Mouse (Mus musculus) lung, postnatal 0 days (tissue): ENCODE measurements around the gene Mad2l2. TPM values are rescaled to one million over a fixed set of nuclear protein-coding genes. Genes with fewer than 3 reads are reported as not detected.

Experiments
- ATAC-seq: fragments of 200-750 bp; cut with Nextera tagmentation; 2 replicates; pipeline ENCODE4 v1.8.0; 2017; ENCODE audit warnings: moderate library complexity
- DNase-seq: peaks from one replicate; pipeline ENCODE4 v3.0.0-alpha.2; 2016; ENCODE audit warnings: low spot score
- H3K27ac ChIP-seq: fragments of 300-500 bp; sonication (generic); 2 replicates; pipeline ENCODE4 v1.5.1; 2014; ENCODE audit warnings: antibody characterized with exemption, mild to moderate bottlenecking, low read length, mixed read lengths
- H3K27me3 ChIP-seq: fragments of 300-500 bp; sonication (generic); replicated peaks from 2 replicates; pipeline ENCODE4 v1.6.1; 2014; ENCODE audit warnings: low read length, mixed read lengths; ENCODE audit not compliant: insufficient read depth
- H3K36me3 ChIP-seq: fragments of 300-500 bp; sonication (generic); 2 replicates; pipeline ENCODE4 v1.6.1; 2014; ENCODE audit warnings: low read length, mixed read lengths; ENCODE audit not compliant: insufficient read depth
- H3K4me1 ChIP-seq: fragments of 300-500 bp; sonication (generic); 2 replicates; pipeline ENCODE4 v1.6.1; 2014; ENCODE audit warnings: antibody characterized with exemption, low read depth, low read length, mixed read lengths; ENCODE audit not compliant: insufficient read depth
- H3K4me2 ChIP-seq: fragments of 300-500 bp; sonication (generic); replicated peaks from 2 replicates; pipeline ENCODE4 v1.6.1; 2014; ENCODE audit warnings: low read depth, mild to moderate bottlenecking, low read length, moderate library complexity, mixed read lengths
- H3K4me3 ChIP-seq: fragments of 300-500 bp; sonication (generic); 2 replicates; pipeline ENCODE4 v1.5.1; 2014; ENCODE audit warnings: low read depth, low read length
- H3K9ac ChIP-seq: fragments of 300-500 bp; sonication (generic); replicated peaks from 2 replicates; pipeline ENCODE4 v1.6.1; 2014; ENCODE audit warnings: low read depth, mild to moderate bottlenecking
- H3K9me3 ChIP-seq: fragments of 300-500 bp; sonication (generic); 2 replicates; pipeline ENCODE4 v1.6.1; 2016; ENCODE audit warnings: low read length, mixed read lengths
- CTCF ChIP-seq: IDR thresholded peaks from 2 replicates; pipeline ENCODE4 v1.5.1; 2016; ENCODE audit warnings: antibody characterized with exemption, mild to moderate bottlenecking
- EP300 ChIP-seq: IDR thresholded peaks from 2 replicates; pipeline ENCODE4 v1.6.1; 2016; ENCODE audit warnings: antibody characterized with exemption, mild to moderate bottlenecking, control low read depth
- WGBS: fragments of 180-500 bp; shearing (Covaris S2); extraction: QIAGEN DNeasy Blood & Tissue Kit; methylation state at CpG from one replicate; pipeline ENCODE4 v1.1.7; 2014; 5-methylcytosine and 5-hydroxymethylcytosine counted together
- polyA plus RNA-seq: library from polyadenylated mRNA; unstranded; fragments of >200 nt; fragmentation: Nextera tagmentation; extraction: Ambion mirVana; gene quantifications from 2 replicates; pipeline ENCODE4 v1.2.1, GENCODE M21; 2015

Gene Mad2l2
- polyA plus RNA-seq, 1 experiment from 2014 or later = 35.7 TPM

GRCm38 (mm10) chr4:148092551-148093271 is 37.5 kb upstream of the Mad2l2 start:
- no peak for TF ChIP-seq EP300
- no peak for TF ChIP-seq CTCF
- DNase-seq (no peak), ATAC-seq (no peak)
- H3K4me1 ChIP-seq = no peaks in the 10 kb centered on the region
- no peaks in the 10 kb centered on the region for H3K9me3 ChIP-seq
- H3K4me3 ChIP-seq = no peak overlapping the region
- H3K27me3 ChIP-seq = no peaks in the 10 kb centered on the region
- no peak overlapping the region for H3K9ac ChIP-seq
- no peak overlapping the region for H3K27ac ChIP-seq
- no peak overlapping the region for H3K4me2 ChIP-seq
- WGBS = 81% methylated on average over 11 of the region's 11 CpGs
- no peaks in the 10 kb centered on the region for H3K36me3 ChIP-seq

DNA sequence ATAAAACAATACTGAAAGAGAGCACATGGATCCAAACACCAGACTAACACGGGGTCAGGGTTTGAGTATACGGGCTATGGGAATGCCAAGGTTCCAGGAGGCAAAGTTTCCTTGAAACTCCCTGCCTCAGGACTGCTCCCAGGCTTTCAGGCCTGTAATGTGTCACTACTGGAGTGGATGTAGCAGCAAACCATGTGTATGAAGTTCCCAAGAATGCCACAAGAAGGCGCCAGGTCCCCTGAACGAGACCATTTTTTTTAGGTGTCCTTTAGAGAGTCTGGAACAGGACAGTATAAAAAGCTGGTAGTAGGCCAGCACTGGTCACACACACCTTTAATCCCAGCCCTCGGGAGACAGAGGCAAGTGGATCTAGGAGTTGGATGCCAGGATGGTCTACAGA is 36.0 kb upstream of the Mad2l2 start:
- peak; percentile 33 for TF ChIP-seq CTCF
- no peak for TF ChIP-seq EP300
- no peak for ATAC-seq
- 85% methylated on average over 5 of the region's 5 CpGs for WGBS

DNA sequence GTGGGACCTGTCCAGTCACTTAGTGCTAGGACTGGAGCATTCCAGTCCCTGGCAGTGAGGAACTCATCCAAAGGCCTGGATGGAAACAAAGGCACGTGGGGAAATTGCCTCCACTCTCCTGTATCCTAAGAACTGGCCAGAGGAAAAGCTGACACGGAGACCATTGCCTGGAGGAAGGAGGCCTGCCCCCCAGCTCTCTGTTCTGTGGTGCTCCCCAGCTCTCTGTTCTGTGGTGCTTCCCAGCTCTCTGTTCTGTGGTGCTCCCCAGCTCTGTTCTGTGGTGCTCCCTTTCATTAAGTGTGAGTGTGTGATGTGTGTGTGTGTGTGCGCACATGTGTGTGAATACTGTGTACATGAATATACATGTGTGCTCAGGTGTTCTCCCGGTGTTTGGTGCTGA is 35.1 kb upstream of the Mad2l2 start:
- H3K4me3 ChIP-seq = no peak overlapping the region
- H3K4me1 ChIP-seq = no peaks in the 10 kb centered on the region
- ATAC-seq (no peak), DNase-seq (no peak)
- no peak overlapping the region for H3K9ac ChIP-seq
- H3K4me2 ChIP-seq = no peak overlapping the region
- no peak overlapping the region for H3K27ac ChIP-seq
- no peaks in the 10 kb centered on the region for H3K27me3 ChIP-seq
- TF ChIP-seq EP300 (no peak), CTCF (no peak)
- WGBS = 81% methylated on average over 4 of the region's 4 CpGs
- H3K36me3 ChIP-seq = no peaks in the 10 kb centered on the region
- H3K9me3 ChIP-seq = no peaks in the 10 kb centered on the region

More for the DNA sequence above, 36.0 kb upstream of the Mad2l2 start:
- H3K9ac ChIP-seq = no peak overlapping the region
- no peak for DNase-seq
- no peak overlapping the region for H3K27ac ChIP-seq
- H3K4me1 ChIP-seq = no peaks in the 10 kb centered on the region
- no peak overlapping the region for H3K4me2 ChIP-seq
- H3K4me3 ChIP-seq = no peak overlapping the region
- no peaks in the 10 kb centered on the region for H3K36me3 ChIP-seq
- H3K27me3 ChIP-seq = no peaks in the 10 kb centered on the region
- no peaks in the 10 kb centered on the region for H3K9me3 ChIP-seq

- TF ChIP-seq CTCF = no peak
- no peak for TF ChIP-seq EP300
- H3K4me1 ChIP-seq = no peaks in the 10 kb centered on the region
- no peak overlapping the region for H3K4me3 ChIP-seq
- no peak overlapping the region for H3K9ac ChIP-seq
- no peak for DNase-seq
- H3K9me3 ChIP-seq = no peaks in the 10 kb centered on the region
- no peak overlapping the region for H3K27ac ChIP-seq
- no peaks in the 10 kb centered on the region for H3K36me3 ChIP-seq
- no peaks in the 10 kb centered on the region for H3K27me3 ChIP-seq
- H3K4me2 ChIP-seq = no peak overlapping the region
- WGBS = 96% methylated on average over 2 of the region's 2 CpGs
- no peak for ATAC-seq
Observed at GRCm38 (mm10) chr4:148097936-148098335, 32.2 kb upstream of the Mad2l2 start.

DNA sequence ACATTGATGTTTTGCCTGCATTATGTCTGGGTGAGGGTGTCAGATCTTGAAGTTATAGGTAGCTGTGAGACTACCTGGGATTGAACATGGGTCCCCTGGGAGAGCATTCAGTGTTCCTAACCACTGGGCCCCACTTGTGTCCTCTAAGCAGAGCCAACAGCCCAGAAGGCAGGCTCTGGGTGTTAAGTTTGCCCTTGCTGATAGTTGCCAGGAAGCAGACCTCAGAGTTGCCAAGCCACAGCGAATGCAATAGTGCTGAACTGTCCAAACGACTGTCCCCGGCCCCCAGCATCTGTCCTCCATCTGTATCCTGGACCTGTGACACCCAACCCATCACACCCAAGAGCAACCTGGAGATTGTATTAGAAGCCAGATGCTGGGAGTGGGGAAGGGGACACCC is 31.5 kb upstream of the Mad2l2 start:
- H3K4me1 ChIP-seq = no peaks in the 10 kb centered on the region
- ATAC-seq = no peak
- no peaks in the 10 kb centered on the region for H3K27me3 ChIP-seq
- H3K36me3 ChIP-seq = no peaks in the 10 kb centered on the region
- no peaks in the 10 kb centered on the region for H3K9me3 ChIP-seq
- H3K9ac ChIP-seq = no peak overlapping the region
- WGBS = 58% methylated on average over 3 of the region's 3 CpGs
- no peak overlapping the region for H3K4me3 ChIP-seq
- H3K4me2 ChIP-seq = no peak overlapping the region
- no peak for TF ChIP-seq EP300
- TF ChIP-seq CTCF = no peak
- DNase-seq = no peak
- H3K27ac ChIP-seq = no peak overlapping the region

DNA sequence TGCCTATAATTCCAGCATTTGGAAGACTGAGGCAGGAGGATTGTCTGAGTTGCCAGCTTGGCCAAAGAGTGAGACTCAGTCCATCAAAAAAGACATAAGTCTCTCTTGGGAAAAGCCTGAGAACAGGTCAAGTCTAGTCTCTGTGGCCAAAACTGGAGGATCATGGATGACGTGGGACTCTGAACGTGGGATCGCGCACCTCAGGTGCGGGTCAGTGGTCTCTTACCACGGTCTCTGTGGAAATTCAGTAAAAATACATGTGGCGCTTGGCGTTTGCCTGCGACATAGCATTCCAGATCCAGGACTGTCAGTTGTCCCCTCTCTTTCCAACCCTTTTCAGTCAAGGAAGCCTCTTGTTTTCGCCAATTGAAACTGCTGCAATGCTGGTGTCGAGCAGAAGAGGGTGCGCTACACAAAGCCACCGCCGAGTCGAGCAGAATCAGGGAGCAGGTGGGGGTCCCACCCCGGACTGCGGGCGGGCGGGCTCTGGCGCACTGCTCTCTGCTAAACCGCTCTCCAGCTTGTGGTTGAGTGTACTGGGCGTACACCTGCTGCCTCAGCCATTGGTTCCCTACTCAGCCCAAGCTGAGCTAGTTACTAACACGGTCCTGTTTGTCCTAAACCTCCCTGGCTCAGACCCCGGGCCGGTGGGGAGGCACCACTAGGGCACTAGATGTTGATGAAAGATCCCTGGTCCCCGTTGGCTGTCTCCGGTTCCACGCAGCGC is 28.2 kb upstream of the Mad2l2 start:
- DNase-seq = peak; percentile 59
- TF ChIP-seq CTCF (peak; percentile 69), EP300 (no peak)
- Histone ChIP-seq H3K27ac (no peak overlapping the region), H3K4me3 (peak overlapping the region; percentile 19; the same call in 1 of the 2 replicates), H3K36me3 (no peaks in the 10 kb centered on the region), H3K9me3 (no peaks in the 10 kb centered on the region), H3K9ac (no peak overlapping the region), H3K27me3 (no peaks in the 10 kb centered on the region), H3K4me2 (peak overlapping the region; percentile 57), H3K4me1 (no peaks in the 10 kb centered on the region)
- WGBS = 20% methylated on average over 27 of the region's 29 CpGs
- ATAC-seq = peak; percentile 87
